Mouse (Mus musculus): ENCODE measurements at regions not wholly inside any gene's neighbourhood (a gene's known extent, or its start where the extent isn't known, plus 50 kb on each side); places are given as distances from the start of the nearest gene placed in this dataset.

DNA sequence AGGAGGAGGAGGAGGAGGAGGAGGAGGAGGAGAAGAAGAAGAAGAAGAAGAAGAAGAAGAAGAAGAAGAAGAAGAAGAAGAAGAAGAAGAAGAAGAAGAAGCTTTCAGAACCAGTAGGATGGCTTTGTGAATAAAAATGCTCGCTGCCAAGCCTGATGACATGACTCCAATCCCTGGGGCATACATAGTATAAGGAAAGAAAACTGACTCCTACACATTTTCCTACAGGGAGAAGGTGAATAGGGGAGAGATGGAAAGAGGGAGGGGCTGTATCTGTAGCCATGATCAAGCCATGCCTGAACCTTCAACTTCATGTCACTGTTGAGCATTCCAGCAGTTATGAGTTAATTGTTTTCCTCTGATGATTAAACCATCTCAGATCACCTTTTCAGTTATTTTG lies 460.2 kb upstream of the Gm10131 start:
- TF ChIP-seq CTCF (IDR thresholded peaks at IDR 0.05; ENCODE audit: borderline replicate concordance, extremely low read depth, insufficient read depth, insufficient read length) (no peak), POLR2A (IDR thresholded peaks at IDR 0.05; ENCODE audit: borderline replicate concordance, extremely low read depth, insufficient read depth, insufficient read length, poor library complexity, severe bottlenecking) (no peak)

Data from brain, embryonic 14.5 days (tissue).